Mouse (Mus musculus) layer of hippocampus, postnatal 14 days (tissue): ENCODE data around the gene Fgd3. TPM values are rescaled to one million over a fixed set of nuclear protein-coding genes. Genes with fewer than 3 reads are reported as not detected.

Experiments used
- DNase-seq, 2 experiments: peaks; one replicate each; pipeline ENCODE4 v3.0.0; 2021 to 2022; ENCODE audit warnings: low spot score in 2 of 2, mixed read lengths in 1 of 2
- total RNA-seq, 2 experiments: library from RNA; stranded (reverse); gene quantifications; 2 replicates each; pipeline ENCODE4 v1.2.3; 2021

Gene Fgd3
- total RNA-seq, 2 experiments from 2014 or later = 7.3 to 7.9 TPM

DNA sequence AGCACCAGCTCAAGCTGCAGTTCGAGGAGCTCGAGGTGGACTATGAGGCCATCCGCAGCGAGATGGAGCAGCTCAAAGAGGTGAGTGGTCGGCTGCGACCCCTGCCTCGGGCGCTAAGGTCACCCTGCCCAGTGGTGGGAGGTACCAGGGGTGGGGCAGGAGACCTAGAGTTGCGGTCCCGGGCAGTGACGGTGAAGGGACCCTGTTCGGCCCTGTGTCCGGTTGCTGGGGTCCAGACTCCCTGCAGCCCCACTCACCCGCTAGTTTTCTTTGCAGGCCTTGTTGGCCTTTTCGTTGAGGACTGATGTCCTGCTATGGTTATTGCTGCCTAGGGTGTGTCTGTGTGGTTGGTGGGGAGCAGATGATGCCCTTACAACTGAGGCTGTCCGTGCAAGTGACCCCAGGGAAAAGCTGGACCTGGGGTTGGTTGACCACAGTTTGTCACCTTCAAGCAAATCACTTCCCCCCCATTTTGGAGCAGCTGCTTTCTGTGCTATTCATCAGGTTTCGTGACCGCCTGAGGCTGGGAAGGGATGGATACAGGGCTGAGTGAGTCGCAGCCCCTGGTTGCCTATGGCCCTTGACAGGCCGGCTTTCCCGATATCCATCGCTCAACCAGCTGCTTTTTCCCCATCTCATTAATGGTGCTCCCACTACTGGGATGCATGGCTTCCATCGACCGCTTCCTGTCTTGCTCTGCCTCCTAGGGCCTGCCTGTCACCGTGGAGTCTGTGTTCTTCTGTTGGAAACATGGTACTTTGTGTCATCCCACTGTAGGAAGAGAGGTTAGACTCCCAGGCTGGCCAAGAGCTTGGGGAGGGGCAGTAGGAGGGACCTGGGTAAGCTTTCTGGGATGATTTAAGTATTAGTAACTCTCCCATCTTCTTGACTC, 22.0 kb upstream of the Fgd3 start:
- DNase-seq = no peak

DNA sequence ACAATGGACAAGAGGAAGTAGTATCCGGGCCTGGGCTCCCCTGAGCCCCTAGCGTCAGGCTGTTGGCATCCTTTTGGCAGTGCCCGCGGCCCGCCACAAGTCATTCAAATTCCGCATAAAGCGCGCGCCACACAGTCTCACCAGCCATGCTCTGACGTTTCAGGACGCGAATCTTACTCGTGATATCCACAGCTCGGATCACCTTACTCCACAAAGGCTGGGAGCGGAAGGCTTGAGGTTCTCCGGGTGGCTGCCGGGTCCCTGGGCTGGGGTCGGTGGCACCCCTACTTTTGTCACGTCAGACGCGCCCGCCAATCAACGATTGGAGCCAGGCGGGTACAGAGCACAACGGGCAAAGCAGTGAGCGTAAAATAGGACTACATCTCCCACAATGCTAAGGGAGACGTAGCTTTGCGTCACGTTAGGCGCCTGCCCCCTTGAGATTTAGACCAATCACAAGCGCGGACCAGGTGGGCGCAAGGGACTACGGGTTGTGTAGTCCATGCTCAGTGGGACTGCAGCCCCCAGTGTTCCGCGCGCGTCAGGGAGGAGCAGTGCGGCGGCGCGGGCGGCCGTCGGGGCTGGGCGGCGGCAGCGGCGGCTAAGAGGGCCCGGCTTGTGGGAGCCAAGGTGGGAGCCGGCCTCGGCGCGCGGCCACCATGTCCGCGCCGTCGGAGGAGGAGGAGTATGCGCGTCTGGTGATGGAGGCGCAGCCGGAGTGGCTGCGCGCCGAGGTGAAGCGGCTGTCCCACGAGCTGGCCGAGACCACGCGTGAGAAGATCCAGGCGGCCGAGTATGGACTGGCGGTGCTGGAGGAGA, 21.1 kb upstream of the Fgd3 start, which contains the start of gene Bicd2:
Gene Bicd2, plus strand, starts transcription at position 574 of the 819 bp plus-strand sequence.
- peak; percentile 94 to 99 for DNase-seq

DNA sequence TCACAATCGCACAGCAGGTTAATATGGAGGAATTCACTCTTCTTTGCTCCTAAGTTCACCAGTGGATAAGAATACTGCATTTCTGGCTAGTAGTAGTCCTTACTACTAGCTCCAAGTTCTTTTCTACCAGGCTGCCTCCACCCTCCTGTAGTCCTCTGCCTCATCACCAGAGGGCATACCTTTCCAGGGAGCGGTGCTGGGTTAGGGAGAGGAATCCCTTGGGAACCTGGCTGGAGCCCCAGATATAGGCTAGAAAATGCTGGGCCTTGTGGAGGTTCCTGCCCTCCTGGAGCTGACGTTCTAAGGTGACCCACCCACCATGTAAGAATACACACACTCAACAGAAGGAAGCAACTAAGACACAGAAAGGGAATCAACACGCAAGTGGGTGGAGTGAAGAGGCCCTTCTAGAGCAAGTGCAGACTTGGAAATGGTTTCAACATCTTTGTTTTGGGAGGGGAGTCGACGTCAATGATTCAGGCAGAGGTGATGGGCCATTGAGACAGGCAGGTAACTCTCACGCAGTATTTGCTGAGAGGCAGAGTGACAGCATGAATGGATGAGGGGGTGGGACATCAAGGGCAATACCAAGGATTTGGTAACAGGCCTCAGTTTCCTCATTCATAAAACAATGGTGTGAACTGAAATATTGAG, 18.9 kb upstream of the Fgd3 start:
- DNase-seq = no peak

DNA sequence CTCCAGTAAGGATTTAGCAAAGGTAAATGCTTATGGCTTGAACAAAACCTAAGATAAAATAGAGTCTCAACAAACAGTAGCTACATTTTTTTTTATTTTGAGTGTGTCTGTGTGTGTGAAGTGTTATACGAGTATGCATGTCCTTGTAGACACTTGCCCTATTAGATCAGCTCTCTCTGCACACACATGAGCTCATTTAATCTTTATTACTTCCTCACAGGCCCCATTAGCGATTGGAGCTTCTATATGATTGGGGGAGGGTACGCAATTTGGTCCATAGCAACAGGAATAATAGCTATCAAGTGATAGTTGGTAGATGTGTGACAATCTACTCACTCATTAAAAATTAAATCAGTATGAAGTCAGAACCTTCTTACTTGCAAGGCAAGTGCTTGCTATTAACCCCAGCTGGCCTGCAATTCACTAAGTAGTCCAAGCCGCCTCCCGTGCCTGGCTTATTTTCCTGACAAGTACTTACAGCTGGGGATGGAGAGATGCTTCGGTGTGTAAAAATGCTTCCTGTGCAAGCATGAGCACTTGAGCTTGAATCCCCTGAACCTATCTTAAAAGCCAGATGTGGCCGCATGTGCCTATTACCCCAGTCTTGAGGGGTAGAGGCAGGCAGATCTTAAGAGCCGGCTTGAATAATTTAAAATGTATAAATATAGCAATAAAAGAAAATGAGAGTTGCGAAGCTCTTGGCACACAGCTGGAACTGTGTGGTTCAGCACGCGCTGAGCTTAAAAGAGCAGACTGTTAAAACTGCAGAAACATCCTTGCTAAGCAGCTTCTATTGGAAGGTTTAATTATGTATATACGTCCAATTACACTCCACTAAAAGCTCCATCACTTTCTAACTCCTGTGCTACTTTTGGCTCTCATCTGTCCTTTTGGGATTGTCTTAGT, 15.2 kb upstream of the Fgd3 start:
- no peak for DNase-seq

- no peak for DNase-seq
Observed at GRCm38 (mm10) chr13:49333250-49333649, 13.1 kb upstream of the Fgd3 start.

DNA sequence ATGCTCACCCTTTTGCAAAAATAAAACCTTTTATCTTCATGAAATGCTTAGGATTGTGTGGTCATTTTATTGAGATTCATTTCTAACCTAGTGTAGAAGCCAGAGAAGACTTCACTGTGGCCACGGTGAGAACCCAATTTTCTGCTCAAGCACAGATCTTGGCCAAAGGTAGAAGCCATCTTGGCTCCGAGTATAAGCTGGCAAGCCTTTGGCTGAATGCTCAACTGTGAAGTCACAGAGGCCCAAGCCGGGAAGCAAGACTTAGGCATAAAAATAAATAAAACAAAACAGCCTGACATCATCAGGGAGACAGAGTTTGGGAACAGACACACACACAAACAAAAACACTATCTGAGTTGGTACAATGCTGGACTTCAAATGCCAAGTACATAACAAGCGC, 8.0 kb upstream of the Fgd3 start:
- DNase-seq = no peak

- peak in 1 of 2 experiments; percentile 58 for DNase-seq
Observed at GRCm38 (mm10) chr13:49326246-49327206, 6.4 kb upstream of the Fgd3 start.

DNA sequence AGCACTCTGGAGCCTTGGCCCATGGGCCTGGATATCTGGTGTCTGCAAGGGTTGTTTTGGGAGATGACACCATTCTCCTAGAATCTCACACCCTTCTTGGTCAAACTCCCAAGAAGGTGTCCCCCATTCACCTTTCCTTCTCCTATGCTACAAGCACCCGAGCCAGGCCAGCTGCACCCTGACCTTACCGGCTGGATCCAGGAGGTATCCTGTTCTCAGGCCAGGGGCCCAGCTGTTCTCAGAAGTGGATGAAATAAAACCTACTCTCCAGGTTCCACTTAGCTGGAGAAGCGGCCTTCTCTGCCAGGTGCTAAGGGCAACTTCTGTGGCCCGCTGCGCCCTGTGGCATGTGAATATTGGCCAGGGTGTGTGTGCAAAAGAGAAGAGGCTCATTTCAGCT, 4.8 kb upstream of the Fgd3 start:
- DNase-seq = no peak

- DNase-seq = no peak
Observed at GRCm38 (mm10) chr13:49322739-49323138, 2.6 kb upstream of the Fgd3 start.

GRCm38 (mm10) chr13:49322169-49322568, 2.1 kb upstream of the Fgd3 start:
- no peak for DNase-seq

- DNase-seq = no peak
Observed at GRCm38 (mm10) chr13:49321452-49321851, 1.3 kb upstream of the Fgd3 start.

- DNase-seq = no peak
Observed at GRCm38 (mm10) chr13:49320514-49320913, 403 bp upstream of the Fgd3 start.

DNA sequence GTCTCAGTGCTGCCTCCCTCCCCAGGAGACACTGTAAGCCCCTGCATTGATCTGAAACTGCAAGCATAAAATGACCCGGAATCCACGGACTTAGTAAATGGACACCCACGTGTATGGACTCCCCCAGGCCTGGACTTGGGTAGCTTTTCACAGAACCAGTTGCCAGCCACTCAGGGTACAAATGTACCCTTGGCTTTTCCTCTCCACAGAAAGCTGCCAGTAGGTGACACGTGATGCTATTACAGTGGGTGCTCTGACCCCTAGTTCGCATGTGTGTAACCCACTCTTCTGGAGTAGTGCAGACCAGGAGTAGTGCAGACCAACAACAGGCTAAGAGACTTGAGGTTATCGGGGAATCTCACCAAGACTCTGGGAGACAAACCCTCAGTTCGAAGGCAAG, 2.2 kb downstream of the Fgd3 start:
- no peak for DNase-seq

- DNase-seq = no peak
Observed at GRCm38 (mm10) chr13:49317508-49317907, 2.6 kb downstream of the Fgd3 start.

DNA sequence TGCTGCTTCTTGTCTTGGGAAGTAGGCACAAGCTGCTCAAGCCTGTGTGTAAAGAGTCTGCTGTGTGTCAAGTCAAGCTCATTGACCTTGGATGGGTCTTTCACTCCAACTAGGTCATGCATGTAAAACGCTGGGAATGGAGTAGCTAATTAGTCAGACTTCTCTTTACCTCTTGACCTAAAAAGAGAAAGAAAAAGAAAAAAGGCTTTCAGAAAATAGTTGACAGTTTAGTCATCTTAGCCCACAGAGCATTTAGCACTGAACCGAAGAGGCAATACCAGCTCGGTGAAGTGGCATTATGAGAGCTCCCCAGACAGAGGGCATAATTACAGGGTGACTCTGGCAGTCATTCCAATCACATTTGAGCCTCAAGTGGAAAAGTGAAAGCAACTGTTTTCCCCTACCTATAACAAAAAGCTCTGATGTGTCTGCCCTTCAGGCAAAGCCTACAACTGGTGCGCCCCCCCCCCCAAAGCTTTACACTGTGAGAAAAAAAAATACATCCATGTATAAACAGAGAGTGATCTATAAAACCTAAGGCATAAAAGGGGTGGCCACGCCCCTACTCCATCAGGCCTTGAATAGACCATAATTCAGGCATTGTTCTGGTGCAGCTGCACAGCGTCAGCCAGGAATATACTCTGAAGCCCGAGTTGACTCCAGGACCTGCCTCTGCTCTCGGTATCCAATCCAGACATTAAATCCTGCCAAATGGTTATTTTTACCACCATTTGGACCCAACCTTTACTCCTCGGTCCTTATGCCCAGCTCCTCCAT, 3.5 kb downstream of the Fgd3 start:
- DNase-seq = no peak

DNA sequence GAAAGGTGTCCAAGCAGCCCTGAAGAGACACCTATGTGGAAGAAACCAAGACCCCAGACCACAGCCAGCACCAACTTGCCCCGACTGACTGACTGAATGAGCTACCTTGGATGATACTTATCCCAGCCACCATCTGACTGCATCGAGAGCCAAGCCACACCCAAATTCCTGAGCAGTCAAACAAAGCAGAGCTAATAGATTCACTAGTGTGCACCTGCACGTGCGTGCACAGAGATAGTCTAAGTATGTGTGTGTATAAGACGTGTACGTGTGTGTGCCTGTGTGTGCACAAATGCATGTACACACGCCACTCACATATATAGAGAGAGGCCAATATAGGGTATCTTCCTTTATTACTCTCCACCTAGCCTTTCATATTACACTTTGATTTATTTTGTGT, 8.5 kb downstream of the Fgd3 start:
- DNase-seq = no peak

GRCm38 (mm10) chr13:49309501-49309900, 10.6 kb downstream of the Fgd3 start:
- DNase-seq = no peak

GRCm38 (mm10) chr13:49308861-49309403, 11.2 kb downstream of the Fgd3 start:
- no peak for DNase-seq
